Mouse (Mus musculus): ENCODE data around the gene Pofut1.

The Pofut1 gene

GRCm38 (mm10) chr2:153290938-153291928, 49.9 kb downstream of the Pofut1 start, which contains the start of gene Kif3b:
TSS of gene Kif3b (plus strand) at chr2:153291413.
- DNase-seq: peak; percentile 84 to 86

GRCm38 (mm10) chr2:153292305-153292861, 51.0 kb downstream of the Pofut1 start:
- DNase-seq: no peak

GRCm38 (mm10) chr2:153295196-153295595, 53.9 kb downstream of the Pofut1 start:
- DNase-seq: no peak

- no peak for DNase-seq
Observed at GRCm38 (mm10) chr2:153297771-153298170, 56.4 kb downstream of the Pofut1 start.

GRCm38 (mm10) chr2:153298460-153298859, 57.1 kb downstream of the Pofut1 start:
- DNase-seq: no peak

- DNase-seq: no peak
Observed at GRCm38 (mm10) chr2:153298863-153299262, 57.5 kb downstream of the Pofut1 start.

- DNase-seq: no peak
Observed at GRCm38 (mm10) chr2:153301123-153301522, 59.8 kb downstream of the Pofut1 start.

- DNase-seq: no peak
Observed at GRCm38 (mm10) chr2:153305240-153305639, 63.9 kb downstream of the Pofut1 start.

GRCm38 (mm10) chr2:153308586-153308985, 67.3 kb downstream of the Pofut1 start:
- no peak for DNase-seq

- DNase-seq: no peak
Observed at GRCm38 (mm10) chr2:153309106-153309505, 67.8 kb downstream of the Pofut1 start.

GRCm38 (mm10) chr2:153310228-153310627, 68.9 kb downstream of the Pofut1 start:
- no peak for DNase-seq

- no peak for DNase-seq
Observed at GRCm38 (mm10) chr2:153312884-153313283, 71.6 kb downstream of the Pofut1 start.

- DNase-seq: no peak
Observed at GRCm38 (mm10) chr2:153318408-153318807, 77.1 kb downstream of the Pofut1 start.

GRCm38 (mm10) chr2:153319036-153319643, 77.8 kb downstream of the Pofut1 start:
- DNase-seq: no peak

Data from thymus, adult 18-20 months (tissue).